Mouse (Mus musculus): ENCODE results near the gene Rab44.
"Not testable (repeated sequence)": the region's sequence is repeated elsewhere in the genome, so short reads cannot be mapped to it uniquely, and the experiment has no call there.

Gene Rab44

GRCm38 (mm10) chr17:29113591-29114352 lies at the start of gene Rab44:
Gene Rab44, plus strand, starts transcription at chr17:29114145.
- DNase-seq: no peak

GRCm38 (mm10) chr17:29065245-29065940 lies 48.6 kb upstream of the Rab44 start:
- no peak for DNase-seq

- no peak for DNase-seq
Observed at GRCm38 (mm10) chr17:29065971-29066370, 48.0 kb upstream of the Rab44 start.

GRCm38 (mm10) chr17:29067416-29067815 lies 46.5 kb upstream of the Rab44 start:
- DNase-seq: not testable (repeated sequence)

- DNase-seq: no peak
Observed at GRCm38 (mm10) chr17:29067847-29068246, 46.1 kb upstream of the Rab44 start.

- DNase-seq: no peak
Observed at GRCm38 (mm10) chr17:29069063-29069462, 44.9 kb upstream of the Rab44 start.

GRCm38 (mm10) chr17:29071820-29072219 lies 42.1 kb upstream of the Rab44 start:
- DNase-seq: no peak

GRCm38 (mm10) chr17:29072701-29073307 lies 41.1 kb upstream of the Rab44 start:
- no peak for DNase-seq

- no peak for DNase-seq
Observed at GRCm38 (mm10) chr17:29073313-29073712, 40.6 kb upstream of the Rab44 start.

GRCm38 (mm10) chr17:29074085-29074484 lies 39.9 kb upstream of the Rab44 start:
- DNase-seq: no peak

GRCm38 (mm10) chr17:29076235-29076634 lies 37.7 kb upstream of the Rab44 start:
- DNase-seq: no peak

GRCm38 (mm10) chr17:29077786-29078509 lies 36.0 kb upstream of the Rab44 start:
- DNase-seq: no peak

GRCm38 (mm10) chr17:29078519-29079383 lies 35.2 kb upstream of the Rab44 start:
- peak in 1 of 2 experiments; percentile 17 for DNase-seq

- DNase-seq: no peak
Observed at GRCm38 (mm10) chr17:29080758-29081617, 33.0 kb upstream of the Rab44 start.

GRCm38 (mm10) chr17:29081618-29082381 lies 32.1 kb upstream of the Rab44 start:
- DNase-seq: no peak

- DNase-seq: no peak
Observed at GRCm38 (mm10) chr17:29083586-29083985, 30.4 kb upstream of the Rab44 start.

GRCm38 (mm10) chr17:29084656-29085055 lies 29.3 kb upstream of the Rab44 start:
- peak in 1 of 2 experiments; percentile 1 for DNase-seq

GRCm38 (mm10) chr17:29085266-29085665 lies 28.7 kb upstream of the Rab44 start:
- DNase-seq: peak in 1 of 2 experiments; percentile 0

- no peak for DNase-seq
Observed at GRCm38 (mm10) chr17:29086916-29087315, 27.0 kb upstream of the Rab44 start.

- DNase-seq: no peak
Observed at GRCm38 (mm10) chr17:29090776-29091175, 23.2 kb upstream of the Rab44 start, which contains the start of gene Cdkn1a. Gene Cdkn1a, plus strand, starts transcription at chr17:29090976.
